Mouse (Mus musculus): ENCODE data around the gene Klhl25. TPM values are rescaled to one million over a fixed set of nuclear protein-coding genes. Genes with fewer than 3 reads are reported as not detected.

Gene Klhl25
- polyA plus RNA-seq, 1 experiment from 2014 or later = 32.6 TPM

DNA sequence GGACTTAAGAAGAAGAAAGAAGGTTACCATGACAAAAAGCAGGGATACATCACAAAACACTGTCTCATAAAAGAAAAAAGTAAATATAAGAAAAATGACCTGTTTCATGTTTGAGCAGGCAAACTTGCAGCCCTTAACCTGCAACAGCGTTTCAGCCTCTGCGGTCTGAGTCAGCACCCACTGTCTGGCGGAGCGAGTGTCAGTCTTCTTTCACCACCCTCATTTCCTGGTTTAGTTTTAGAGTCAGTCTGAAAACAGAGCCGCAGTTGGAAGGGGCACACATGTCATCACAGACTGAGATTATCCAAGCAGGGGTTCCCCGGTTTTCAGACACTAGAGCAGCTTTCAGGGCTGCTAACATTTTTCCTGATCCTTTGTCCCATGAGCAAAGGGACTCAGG, 33.3 kb downstream of the Klhl25 start:
- H3K27me3 ChIP-seq = no peaks in the 10 kb centered on the region
- no peak overlapping the region for H3K4me3 ChIP-seq
- no peak overlapping the region for H3K9ac ChIP-seq
- H3K4me1 ChIP-seq (replicated peaks) = peaks cover 5% of the 10 kb centered on the region
- no peaks in the 10 kb centered on the region for H3K36me3 ChIP-seq
- 71% methylated on average over 6 of the region's 6 CpGs for WGBS
- no peak overlapping the region for H3K27ac ChIP-seq (replicated peaks)
- no peak for ATAC-seq (ENCODE audit: low FRiP score, low read depth)
- no peak overlapping the region for H3K4me2 ChIP-seq
- H3K9me3 ChIP-seq = no peaks in the 10 kb centered on the region

DNA sequence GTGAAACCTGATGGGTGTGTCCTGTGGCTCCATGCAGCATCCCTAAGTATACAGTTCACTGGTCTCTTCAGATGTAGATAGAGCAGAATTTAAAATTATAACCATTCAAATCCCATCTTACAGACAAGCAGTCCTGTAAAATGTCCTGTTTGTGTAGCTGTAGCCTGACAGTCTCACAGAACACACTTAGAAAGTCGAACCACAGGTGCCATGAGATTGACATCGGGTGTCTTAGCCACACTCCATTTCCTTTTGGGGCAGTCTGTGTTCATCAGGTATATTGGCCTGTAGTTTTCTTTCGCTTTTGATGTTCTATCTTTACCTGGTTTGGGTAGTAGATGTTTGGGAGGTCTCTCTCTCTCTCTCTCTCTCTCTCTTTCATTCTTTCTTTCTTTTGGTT, 33.7 kb downstream of the Klhl25 start:
- no peak overlapping the region for H3K4me3 ChIP-seq
- 87% methylated on average over 3 of the region's 3 CpGs for WGBS
- H3K36me3 ChIP-seq = no peaks in the 10 kb centered on the region
- no peak for ATAC-seq (ENCODE audit: low FRiP score, low read depth)
- H3K4me1 ChIP-seq (replicated peaks) = peaks cover 5% of the 10 kb centered on the region
- no peaks in the 10 kb centered on the region for H3K27me3 ChIP-seq
- no peak overlapping the region for H3K9ac ChIP-seq
- no peak overlapping the region for H3K4me2 ChIP-seq
- H3K9me3 ChIP-seq = no peaks in the 10 kb centered on the region
- no peak overlapping the region for H3K27ac ChIP-seq (replicated peaks)

DNA sequence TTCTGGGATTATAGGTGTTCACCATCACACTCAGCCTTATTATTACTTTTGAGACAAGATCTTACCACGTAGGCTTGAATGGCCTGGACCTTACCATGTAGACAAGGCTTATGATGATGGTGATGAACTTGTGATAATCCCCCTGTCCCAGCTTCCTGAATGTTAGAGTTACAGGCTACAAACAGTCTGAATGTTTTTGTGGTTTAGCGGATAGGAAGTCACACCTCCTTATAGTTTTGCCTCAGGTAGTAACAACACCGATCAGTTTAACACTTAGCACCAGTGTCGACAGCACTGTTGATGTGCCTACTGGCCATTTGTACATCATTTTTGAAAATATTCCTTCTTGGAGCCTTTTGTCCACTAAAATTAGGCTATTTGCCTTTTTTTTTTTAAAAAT, 43.4 kb downstream of the Klhl25 start:
- Histone ChIP-seq H3K4me1 (replicated peaks) (no peaks in the 10 kb centered on the region), H3K9me3 (no peaks in the 10 kb centered on the region), H3K27me3 (no peaks in the 10 kb centered on the region), H3K4me3 (no peak overlapping the region), H3K4me2 (no peak overlapping the region), H3K36me3 (no peaks in the 10 kb centered on the region), H3K27ac (replicated peaks) (no peak overlapping the region), H3K9ac (no peak overlapping the region)
- ATAC-seq (ENCODE audit: low FRiP score, low read depth) = no peak
- 94% methylated on average over 4 of the region's 4 CpGs for WGBS

DNA sequence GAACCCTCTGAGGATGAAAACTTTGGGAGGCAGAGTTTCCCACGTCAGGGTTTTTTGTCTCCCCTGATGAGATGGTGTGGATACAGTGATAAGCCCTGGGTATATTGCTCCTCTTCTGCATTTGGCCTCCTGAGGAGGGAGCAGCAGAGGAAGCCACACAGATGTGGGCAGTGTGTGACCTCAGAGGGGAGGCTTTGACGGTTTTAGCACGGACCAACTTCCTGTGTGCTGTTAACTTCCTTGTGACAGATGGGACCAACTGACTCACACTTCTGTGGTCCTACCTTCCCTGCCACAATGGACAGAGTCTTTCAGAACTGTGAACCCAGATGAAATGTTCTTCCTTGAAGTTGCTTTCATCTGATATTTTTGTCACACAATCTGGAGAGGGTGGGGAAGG, 44.6 kb downstream of the Klhl25 start:
- WGBS = 89% methylated on average over 3 of the region's 3 CpGs
- H3K27me3 ChIP-seq = no peaks in the 10 kb centered on the region
- H3K9me3 ChIP-seq = no peaks in the 10 kb centered on the region
- ATAC-seq (ENCODE audit: low FRiP score, low read depth) = no peak
- H3K4me3 ChIP-seq = no peak overlapping the region
- H3K4me1 ChIP-seq (replicated peaks) = no peaks in the 10 kb centered on the region
- H3K27ac ChIP-seq (replicated peaks) = no peak overlapping the region
- no peak overlapping the region for H3K4me2 ChIP-seq
- no peaks in the 10 kb centered on the region for H3K36me3 ChIP-seq
- H3K9ac ChIP-seq = no peak overlapping the region

DNA sequence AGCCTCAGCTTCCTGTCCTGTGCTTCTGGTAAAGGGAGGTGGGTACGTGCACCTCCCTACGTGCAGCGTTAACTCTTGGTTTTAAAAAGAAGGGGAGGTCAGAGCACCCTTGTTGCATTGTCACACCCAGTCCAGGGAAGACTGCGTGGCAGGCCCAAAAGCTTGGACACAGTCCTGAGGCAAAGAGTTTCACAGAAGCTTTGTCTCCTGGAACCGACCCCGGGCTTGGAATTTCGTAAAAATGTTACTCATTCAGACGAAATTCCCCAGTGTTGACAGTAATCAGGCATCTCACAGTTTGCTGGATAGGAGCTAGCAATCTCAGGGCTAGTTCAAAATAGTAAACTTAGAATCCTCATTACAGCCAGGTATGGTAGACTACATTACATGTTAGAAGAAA, 45.6 kb downstream of the Klhl25 start:
- Histone ChIP-seq H3K9me3 (no peaks in the 10 kb centered on the region), H3K4me1 (replicated peaks) (no peaks in the 10 kb centered on the region), H3K27ac (replicated peaks) (no peak overlapping the region), H3K36me3 (no peaks in the 10 kb centered on the region), H3K4me3 (no peak overlapping the region), H3K9ac (no peak overlapping the region), H3K4me2 (no peak overlapping the region), H3K27me3 (no peaks in the 10 kb centered on the region)
- WGBS = 93% methylated on average over 8 of the region's 8 CpGs
- ATAC-seq (ENCODE audit: low FRiP score, low read depth) = no peak

DNA sequence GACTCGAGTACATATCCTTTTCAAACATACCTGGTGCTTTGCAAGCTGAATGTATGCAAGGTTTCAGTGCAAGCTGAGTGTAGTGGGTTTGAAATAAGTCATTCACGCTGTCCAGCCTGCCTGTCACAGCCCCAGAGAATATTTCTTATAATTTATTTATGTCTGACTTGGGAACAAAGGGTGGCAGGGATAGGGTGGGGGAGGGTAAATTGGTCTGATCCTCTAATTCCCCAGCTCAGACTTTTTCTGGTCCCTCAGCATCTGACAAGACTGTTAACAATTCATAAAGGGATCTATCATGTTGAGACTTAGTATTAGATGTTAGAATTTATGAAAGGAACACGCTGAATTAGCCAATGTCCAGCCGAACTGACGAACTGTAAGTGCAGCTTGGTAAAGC, 48.9 kb downstream of the Klhl25 start:
- Histone ChIP-seq H3K27me3 (no peaks in the 10 kb centered on the region), H3K4me2 (no peak overlapping the region), H3K4me3 (no peak overlapping the region), H3K4me1 (replicated peaks) (no peaks in the 10 kb centered on the region), H3K36me3 (no peaks in the 10 kb centered on the region), H3K9ac (no peak overlapping the region), H3K9me3 (no peaks in the 10 kb centered on the region), H3K27ac (replicated peaks) (no peak overlapping the region)
- WGBS = 77% methylated on average over 5 of the region's 5 CpGs
- no peak for ATAC-seq (ENCODE audit: low FRiP score, low read depth)

DNA sequence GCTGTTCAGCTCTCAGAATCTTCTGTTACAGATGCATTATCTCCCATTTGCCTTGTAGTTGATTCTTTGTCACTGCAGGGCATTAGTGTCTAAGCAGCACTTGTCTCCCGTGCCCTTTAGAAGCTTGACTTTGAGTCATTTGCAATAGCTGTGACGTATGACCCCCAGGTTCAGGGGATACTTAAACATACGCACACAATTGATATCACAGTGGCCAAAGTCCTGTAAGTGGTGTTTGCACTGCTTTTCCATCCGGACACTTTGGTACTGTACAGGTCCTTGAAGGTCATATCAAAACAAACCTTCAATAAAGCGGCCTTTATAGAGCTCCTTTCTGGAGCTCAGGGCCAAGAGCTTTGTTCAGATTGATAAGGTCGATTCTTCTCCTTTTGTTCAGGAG, 51.0 kb downstream of the Klhl25 start:
- Histone ChIP-seq H3K36me3 (no peaks in the 10 kb centered on the region), H3K9ac (no peak overlapping the region), H3K9me3 (no peaks in the 10 kb centered on the region), H3K4me2 (no peak overlapping the region), H3K4me1 (replicated peaks) (no peaks in the 10 kb centered on the region), H3K27ac (replicated peaks) (no peak overlapping the region), H3K27me3 (no peaks in the 10 kb centered on the region), H3K4me3 (no peak overlapping the region)
- WGBS = 36% methylated on average over 6 of the region's 6 CpGs
- ATAC-seq (ENCODE audit: low FRiP score, low read depth) = no peak

DNA sequence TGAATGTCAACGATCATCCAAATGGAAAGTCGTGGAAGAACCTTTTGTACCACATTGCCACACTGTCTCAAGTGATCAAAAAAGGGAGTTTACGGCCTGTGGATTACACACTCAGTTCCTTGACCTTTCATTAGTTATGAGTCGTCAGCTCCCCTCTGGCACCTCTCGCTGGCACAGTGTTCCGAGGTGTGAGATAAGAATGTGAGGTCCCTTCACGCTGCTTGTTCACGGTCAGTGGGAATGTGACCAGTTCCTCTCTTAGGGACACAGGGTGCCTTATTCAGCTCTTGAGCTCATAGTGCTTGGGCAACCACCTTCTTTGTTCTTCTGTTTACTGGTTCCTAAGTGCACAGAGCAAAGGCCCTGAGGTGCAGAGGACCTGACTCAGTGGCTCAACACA, 51.4 kb downstream of the Klhl25 start:
- no peak for ATAC-seq (ENCODE audit: low FRiP score, low read depth)
- no peak overlapping the region for H3K4me2 ChIP-seq
- H3K4me3 ChIP-seq = no peak overlapping the region
- no peaks in the 10 kb centered on the region for H3K36me3 ChIP-seq
- no peak overlapping the region for H3K27ac ChIP-seq (replicated peaks)
- no peaks in the 10 kb centered on the region for H3K4me1 ChIP-seq (replicated peaks)
- 24% methylated on average over 8 of the region's 8 CpGs for WGBS
- no peaks in the 10 kb centered on the region for H3K9me3 ChIP-seq
- no peaks in the 10 kb centered on the region for H3K27me3 ChIP-seq
- no peak overlapping the region for H3K9ac ChIP-seq

DNA sequence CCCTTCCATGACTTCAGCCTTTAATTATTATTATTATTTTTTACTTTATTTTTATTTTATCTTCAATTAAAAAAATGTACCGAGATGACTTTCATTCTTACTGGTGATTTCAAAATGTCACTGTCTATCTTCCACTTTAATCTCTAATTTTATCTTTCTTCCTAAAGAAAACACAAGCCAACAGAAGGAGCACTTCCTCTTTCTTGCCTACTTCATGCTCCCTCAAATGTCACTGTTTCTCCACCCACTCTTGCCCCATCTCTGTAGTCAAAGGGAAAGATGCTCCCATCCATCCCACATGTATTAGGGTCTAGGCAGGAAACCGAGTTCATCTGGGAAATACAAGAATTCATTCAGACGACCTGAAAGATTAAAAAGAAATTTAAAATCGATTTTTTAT, 51.8 kb downstream of the Klhl25 start:
- no peak for ATAC-seq (ENCODE audit: low FRiP score, low read depth)
- no peak overlapping the region for H3K27ac ChIP-seq (replicated peaks)
- WGBS = 85% methylated on average over 4 of the region's 4 CpGs
- no peaks in the 10 kb centered on the region for H3K36me3 ChIP-seq
- no peaks in the 10 kb centered on the region for H3K27me3 ChIP-seq
- no peaks in the 10 kb centered on the region for H3K4me1 ChIP-seq (replicated peaks)
- no peak overlapping the region for H3K4me3 ChIP-seq
- no peak overlapping the region for H3K9ac ChIP-seq
- H3K9me3 ChIP-seq = no peaks in the 10 kb centered on the region
- no peak overlapping the region for H3K4me2 ChIP-seq

DNA sequence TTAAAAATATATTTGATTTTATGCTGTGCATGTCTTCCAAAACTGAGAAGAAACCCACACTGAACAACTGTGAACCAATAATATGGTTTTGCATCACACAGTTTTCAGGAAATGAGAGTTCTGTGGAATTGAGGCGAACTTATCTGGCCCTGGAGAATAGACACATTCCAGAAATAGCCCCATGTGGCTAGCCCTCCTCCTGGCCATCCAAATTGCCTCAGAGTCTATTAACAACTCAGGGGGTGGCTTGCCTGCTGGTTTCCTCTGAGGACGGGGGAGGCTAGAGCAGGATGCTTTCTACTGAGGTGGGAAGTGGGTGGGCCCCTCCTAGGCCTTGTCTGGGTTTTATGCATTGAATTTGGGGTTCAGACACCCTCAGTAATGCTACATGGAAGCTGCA, 57.0 kb downstream of the Klhl25 start:
- Histone ChIP-seq H3K4me3 (no peak overlapping the region), H3K4me1 (replicated peaks) (no peaks in the 10 kb centered on the region), H3K36me3 (no peaks in the 10 kb centered on the region), H3K27ac (replicated peaks) (no peak overlapping the region), H3K4me2 (no peak overlapping the region), H3K27me3 (no peaks in the 10 kb centered on the region), H3K9ac (no peak overlapping the region), H3K9me3 (no peaks in the 10 kb centered on the region)
- no peak for ATAC-seq (ENCODE audit: low FRiP score, low read depth)
- WGBS = 40% methylated on average over 2 of the region's 2 CpGs

DNA sequence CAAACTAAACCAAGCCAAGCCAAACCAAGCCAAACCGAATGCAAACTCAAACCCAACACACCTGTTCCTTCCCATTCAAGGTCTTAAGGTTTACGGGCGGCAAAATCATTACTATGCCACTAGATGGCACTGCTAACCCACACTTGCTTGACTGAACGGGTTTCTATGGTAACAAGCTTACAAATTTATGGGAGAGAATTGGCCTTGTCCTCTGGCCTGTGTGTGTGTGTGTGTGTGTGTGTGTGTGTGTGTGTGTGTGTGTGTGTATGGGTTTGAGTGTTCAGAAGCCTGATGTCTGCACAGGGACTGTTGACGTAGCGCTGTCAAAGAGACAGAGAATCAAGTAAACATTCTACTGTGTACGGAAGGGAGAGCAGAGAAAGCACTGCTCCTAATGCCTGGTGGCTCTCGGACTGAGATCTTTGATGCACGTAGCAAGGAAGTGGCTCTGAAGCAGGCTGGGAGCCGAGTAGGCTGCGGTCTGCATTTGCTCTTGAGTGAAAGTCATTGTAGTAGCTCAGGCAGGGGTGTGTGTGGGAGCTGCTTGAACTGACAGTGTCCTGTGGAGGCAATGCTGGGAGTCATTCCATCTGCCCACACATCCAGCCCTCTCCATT, 62.0 kb downstream of the Klhl25 start:
- 5% methylated on average over 11 of the region's 11 CpGs for WGBS
- no peaks in the 10 kb centered on the region for H3K27me3 ChIP-seq

DNA sequence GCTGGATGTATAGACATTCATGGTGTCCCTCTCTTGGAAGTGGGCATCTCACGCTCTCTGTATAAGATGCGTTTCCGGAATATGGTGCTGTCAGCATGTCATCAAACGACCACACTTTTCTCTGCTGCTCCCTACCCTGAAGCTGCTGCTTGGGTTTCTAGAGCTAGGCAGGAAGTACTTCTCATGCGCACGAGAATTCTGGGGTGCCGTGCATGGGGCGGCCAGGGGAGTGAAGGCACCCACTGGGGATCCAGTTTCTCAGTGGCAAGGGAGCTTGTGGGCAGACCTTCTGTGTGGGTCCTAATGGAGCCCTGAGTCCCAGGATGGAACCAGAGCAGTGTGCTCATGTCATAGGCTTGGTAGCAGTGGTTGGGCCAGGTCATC, 62.5 kb downstream of the Klhl25 start:
- no peak for ATAC-seq (ENCODE audit: low FRiP score, low read depth)
- peak overlapping the region; percentile 34; the same call in 1 of the 2 replicates for H3K4me3 ChIP-seq

More for the DNA sequence above, 62.0 kb downstream of the Klhl25 start:
- ATAC-seq (ENCODE audit: low FRiP score, low read depth) = peak; percentile 85
- peak overlapping the region; percentile 23; the same call in 1 of the 2 replicates for H3K9ac ChIP-seq
- peak overlapping the region; percentile 82 for H3K27ac ChIP-seq (replicated peaks)
- peaks cover 12% of the 10 kb centered on the region for H3K4me1 ChIP-seq (replicated peaks)
- H3K4me2 ChIP-seq = peak overlapping the region; percentile 63
- H3K9me3 ChIP-seq = no peaks in the 10 kb centered on the region
- no peaks in the 10 kb centered on the region for H3K36me3 ChIP-seq
- peak overlapping the region; percentile 34 for H3K4me3 ChIP-seq

DNA sequence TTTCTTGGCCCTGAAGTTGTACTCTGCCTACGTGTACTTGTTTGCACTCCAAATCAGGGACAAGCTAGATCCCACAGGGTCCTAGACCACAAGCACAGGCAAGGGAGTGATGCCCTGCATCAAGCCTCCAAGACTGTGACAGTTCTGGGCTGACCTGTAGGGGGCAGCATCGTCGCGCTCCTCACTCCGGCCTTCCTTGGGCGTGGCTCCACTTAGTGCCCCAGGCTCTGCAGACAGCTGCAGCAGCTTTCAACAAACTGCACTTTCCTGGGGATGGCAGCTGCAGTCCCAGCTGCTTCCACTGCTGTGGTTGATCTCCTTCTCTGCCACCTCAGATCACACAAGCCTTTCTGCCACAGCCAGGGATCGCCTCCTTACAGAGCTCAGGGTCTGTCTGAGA, 65.8 kb downstream of the Klhl25 start:
- peak; percentile 77 for ATAC-seq (ENCODE audit: low FRiP score, low read depth)
- Histone ChIP-seq H3K9me3 (no peaks in the 10 kb centered on the region), H3K36me3 (no peaks in the 10 kb centered on the region), H3K9ac (no peak overlapping the region), H3K27ac (replicated peaks) (no peak overlapping the region), H3K4me2 (0 out of 2 replicates have a peak overlapping the region, but pooled peaks have one; percentile 22), H3K4me1 (replicated peaks) (peaks cover 12% of the 10 kb centered on the region), H3K27me3 (no peaks in the 10 kb centered on the region), H3K4me3 (no peak overlapping the region)
- 3% methylated on average over 7 of the region's 7 CpGs for WGBS

More for the DNA sequence above, 62.5 kb downstream of the Klhl25 start:
- no peaks in the 10 kb centered on the region for H3K36me3 ChIP-seq
- peaks cover 12% of the 10 kb centered on the region for H3K4me1 ChIP-seq (replicated peaks)
- H3K9ac ChIP-seq = 0 out of 2 replicates have a peak overlapping the region, but pooled peaks have one; percentile 23
- 71% methylated on average over 8 of the region's 8 CpGs for WGBS
- H3K4me2 ChIP-seq = peak overlapping the region; percentile 63
- no peaks in the 10 kb centered on the region for H3K27me3 ChIP-seq
- H3K27ac ChIP-seq (replicated peaks) = peak overlapping the region; percentile 82
- no peaks in the 10 kb centered on the region for H3K9me3 ChIP-seq

All from hindbrain, embryonic 15.5 days (tissue).